Mouse (Mus musculus) layer of hippocampus, adult 11-12 months (tissue): ENCODE data around the gene Mvd.

Experiments used
- DNase-seq: peaks from one replicate; pipeline ENCODE4 v3.0.0; 2022; ENCODE audit warnings: low spot score

The Mvd gene

GRCm38 (mm10) chr8:122426145-122426544, 17.1 kb downstream of the Mvd start:
- no peak for DNase-seq

GRCm38 (mm10) chr8:122423659-122424058, 19.6 kb downstream of the Mvd start:
- no peak for DNase-seq

GRCm38 (mm10) chr8:122423217-122423616, 20.0 kb downstream of the Mvd start:
- DNase-seq, result no peak

GRCm38 (mm10) chr8:122421376-122422070, 21.7 kb downstream of the Mvd start, which contains the start of gene Il17c:
TSS of gene Il17c (plus strand) at chr8:122422020.
- DNase-seq, result no peak

- DNase-seq, result no peak
Observed at GRCm38 (mm10) chr8:122419881-122420555, 23.2 kb downstream of the Mvd start.

DNA sequence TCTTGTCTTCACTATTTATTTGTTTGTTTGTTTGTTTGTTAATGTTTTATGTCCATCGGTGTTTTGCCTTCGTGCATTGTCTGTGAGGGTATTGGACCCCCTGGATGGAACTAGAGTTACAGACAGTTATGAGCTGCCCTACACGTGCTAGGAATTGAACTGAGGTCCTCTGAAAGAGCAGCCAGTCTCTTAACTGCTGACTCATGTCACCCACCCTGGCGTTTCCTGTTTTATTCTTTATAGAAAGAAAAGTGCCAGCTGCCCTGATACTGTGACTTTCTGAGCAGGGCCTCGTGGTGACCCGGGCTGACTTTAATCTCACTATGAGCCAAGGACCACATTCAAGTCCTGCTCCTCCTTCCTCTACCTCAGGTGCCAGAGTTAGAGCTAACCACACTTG, 27.7 kb downstream of the Mvd start:
- DNase-seq, result no peak

GRCm38 (mm10) chr8:122414311-122414710, 28.9 kb downstream of the Mvd start:
- DNase-seq, result no peak

- DNase-seq, result no peak
Observed at GRCm38 (mm10) chr8:122407678-122408077, 35.5 kb downstream of the Mvd start.

GRCm38 (mm10) chr8:122405146-122405805, 37.9 kb downstream of the Mvd start:
- no peak for DNase-seq

DNA sequence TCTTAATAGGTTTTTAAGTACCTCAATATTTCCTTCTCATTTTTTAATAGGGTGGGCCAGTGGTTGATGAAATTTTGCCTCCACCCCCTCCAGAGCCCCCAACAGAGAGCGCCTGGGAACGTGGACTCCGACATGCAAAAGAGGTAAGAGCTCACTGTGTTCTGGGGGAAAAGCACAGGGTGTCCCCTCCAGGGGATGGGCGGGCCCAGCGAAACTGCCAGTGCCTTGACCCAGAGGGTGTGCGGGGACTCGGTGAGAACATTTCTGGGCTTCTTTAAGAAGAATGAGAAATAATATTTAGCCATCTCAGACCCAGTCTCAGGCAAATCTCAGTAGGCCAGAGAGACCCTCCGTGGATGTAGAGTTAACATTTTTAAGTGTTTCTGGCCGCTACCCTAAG, 45.0 kb downstream of the Mvd start:
- no peak for DNase-seq

- no peak for DNase-seq
Observed at GRCm38 (mm10) chr8:122395291-122395690, 47.9 kb downstream of the Mvd start.

GRCm38 (mm10) chr8:122393717-122394116, 49.5 kb downstream of the Mvd start:
- DNase-seq, result no peak

GRCm38 (mm10) chr8:122390758-122391157, 52.5 kb downstream of the Mvd start:
- DNase-seq, result no peak

DNA sequence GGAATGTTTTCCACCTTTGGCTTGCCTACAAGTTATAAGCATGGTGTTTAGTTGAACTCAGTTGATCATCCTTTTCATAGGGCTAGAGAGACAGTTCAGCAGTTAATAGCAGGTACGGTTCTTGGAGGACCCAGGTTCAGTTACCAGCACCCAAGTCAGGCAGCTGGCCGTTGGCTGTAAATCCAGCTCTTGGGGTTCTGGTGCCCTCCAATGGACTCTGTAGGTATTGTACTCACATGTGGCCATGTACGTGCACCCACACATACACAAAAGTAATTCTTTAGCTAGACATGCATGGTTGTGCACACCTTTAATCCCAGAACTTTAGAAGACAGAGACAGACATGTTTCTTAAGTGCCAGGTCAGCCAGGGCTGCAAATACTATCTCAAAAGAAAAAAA, 53.9 kb downstream of the Mvd start:
- DNase-seq, result no peak
